Mouse (Mus musculus): ENCODE measurements around the gene Alk. TPM values are rescaled to one million over a fixed set of nuclear protein-coding genes. Genes with fewer than 3 reads are reported as not detected.

The Alk gene
- polyA plus RNA-seq, 1 experiment from 2014 or later = 8.3 TPM

DNA sequence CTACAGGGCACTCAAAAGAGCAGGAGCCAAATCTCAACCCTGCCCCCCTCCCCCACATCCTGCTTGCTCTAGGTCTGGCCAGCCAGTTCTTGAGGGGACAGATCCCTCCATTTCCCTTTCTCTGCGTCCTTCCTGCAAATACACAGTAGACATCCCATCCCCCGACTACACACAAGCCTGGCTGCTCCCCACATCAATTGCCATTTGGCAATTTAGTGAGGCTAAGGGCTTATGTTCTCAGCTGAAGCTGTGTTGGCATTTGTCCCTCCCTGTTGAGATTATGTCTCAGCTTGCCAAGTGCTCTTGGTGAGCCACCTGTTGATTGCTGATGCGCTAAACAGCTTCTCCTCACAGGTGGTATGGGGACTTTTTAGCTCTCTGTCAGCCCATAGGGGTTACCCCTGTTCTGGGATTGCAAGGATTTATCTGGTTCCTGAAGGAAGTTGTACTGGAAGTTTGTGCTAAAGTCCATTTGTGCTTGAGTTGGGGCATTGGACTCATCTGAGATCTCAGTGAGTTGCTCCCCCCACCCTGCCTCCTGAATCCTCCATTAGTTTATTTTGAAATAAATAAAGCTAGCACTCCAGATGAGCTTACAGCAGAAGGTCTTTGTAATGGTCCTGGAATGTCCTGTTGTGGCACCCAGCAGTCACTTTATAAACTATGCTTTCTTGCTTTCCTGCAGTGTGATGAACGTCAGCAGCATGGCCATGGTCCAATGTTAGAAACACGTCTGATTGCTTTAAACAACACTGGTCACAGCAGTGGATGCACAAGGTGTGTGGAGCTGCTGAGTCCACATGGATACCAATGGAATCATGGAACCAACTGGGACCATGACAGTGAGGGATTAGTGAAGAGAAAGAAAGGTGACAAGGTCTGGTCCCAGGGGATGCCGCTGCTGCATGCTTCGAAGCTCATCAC, 353.7 kb downstream of the Alk start:
- no peak overlapping the region for H3K9ac ChIP-seq (replicated peaks)
- WGBS = 70% methylated on average over 7 of the region's 7 CpGs

GRCm38 (mm10) chr17:72242036-72242435, 362.4 kb downstream of the Alk start:
- Histone ChIP-seq H3K27ac (replicated peaks) (no peak overlapping the region), H3K4me2 (no peak overlapping the region), H3K36me3 (no peaks in the 10 kb centered on the region), H3K4me3 (replicated peaks) (no peak overlapping the region), H3K27me3 (replicated peaks) (no peaks in the 10 kb centered on the region), H3K9ac (replicated peaks) (no peak overlapping the region), H3K4me1 (peaks cover 10% of the 10 kb centered on the region; the same call in 1 of the 2 replicates), H3K9me3 (replicated peaks) (no peaks in the 10 kb centered on the region)
- WGBS = 46% methylated on average over 4 of the region's 4 CpGs
- no peak for ATAC-seq (ENCODE audit: low FRiP score)

More for the DNA sequence above, 353.7 kb downstream of the Alk start:
- H3K4me3 ChIP-seq (replicated peaks) = no peak overlapping the region
- no peaks in the 10 kb centered on the region for H3K36me3 ChIP-seq
- H3K4me2 ChIP-seq = no peak overlapping the region
- H3K9me3 ChIP-seq (replicated peaks) = no peaks in the 10 kb centered on the region
- no peak overlapping the region for H3K27ac ChIP-seq (replicated peaks)
- no peak for ATAC-seq (ENCODE audit: low FRiP score)
- H3K27me3 ChIP-seq (replicated peaks) = no peaks in the 10 kb centered on the region
- H3K4me1 ChIP-seq = 0 out of 2 replicates have a peak, but pooled peaks cover 14% of the 10 kb centered on the region

DNA sequence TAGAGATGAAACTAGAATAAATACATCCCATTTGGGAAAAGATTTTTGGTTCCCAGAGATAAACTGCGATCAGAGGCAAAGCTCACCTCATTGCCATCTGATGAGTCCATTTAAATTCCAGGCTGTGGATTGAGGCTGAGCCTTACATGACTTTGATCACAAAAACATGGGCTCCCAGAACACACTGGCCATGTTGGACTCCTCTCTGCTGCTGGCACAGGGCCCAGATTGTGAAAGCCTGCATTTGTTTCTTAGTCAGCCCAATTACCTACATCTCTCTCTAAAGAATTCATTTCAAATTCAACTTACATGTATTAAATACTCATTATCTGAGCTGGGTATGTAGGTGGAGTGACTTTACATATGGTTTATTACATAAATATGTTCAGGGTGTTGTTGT, 367.1 kb downstream of the Alk start:
- H3K4me1 ChIP-seq = no peaks in the 10 kb centered on the region
- no peak overlapping the region for H3K9ac ChIP-seq (replicated peaks)
- no peak for ATAC-seq (ENCODE audit: low FRiP score)
- no peaks in the 10 kb centered on the region for H3K36me3 ChIP-seq
- no peaks in the 10 kb centered on the region for H3K9me3 ChIP-seq (replicated peaks)
- no peak overlapping the region for H3K4me2 ChIP-seq
- H3K4me3 ChIP-seq (replicated peaks) = no peak overlapping the region
- no peak overlapping the region for H3K27ac ChIP-seq (replicated peaks)
- 60% methylated on average over 1 of the region's 1 CpGs for WGBS
- H3K27me3 ChIP-seq (replicated peaks) = no peaks in the 10 kb centered on the region

DNA sequence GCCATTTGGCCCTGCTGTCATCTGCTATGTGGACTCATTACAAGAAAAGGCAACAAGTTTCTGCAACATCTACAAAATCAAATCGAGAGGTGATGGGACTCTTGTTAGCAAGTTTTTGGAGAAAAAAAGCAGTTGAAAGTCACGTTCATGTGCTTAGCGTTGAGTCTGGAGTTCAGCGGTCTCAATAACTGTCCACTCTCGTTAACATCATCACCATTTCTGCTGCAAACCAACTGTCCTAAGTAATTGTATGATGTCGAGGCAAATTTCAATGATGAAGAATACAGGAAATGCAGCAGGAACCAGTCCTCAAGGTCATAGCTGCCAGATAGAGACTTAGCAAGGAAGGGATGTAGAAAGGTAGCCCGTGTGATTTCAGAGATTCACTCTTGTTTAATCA, 373.5 kb downstream of the Alk start:
- Histone ChIP-seq H3K27ac (replicated peaks) (no peak overlapping the region), H3K4me1 (no peaks in the 10 kb centered on the region), H3K36me3 (no peaks in the 10 kb centered on the region), H3K4me3 (replicated peaks) (no peak overlapping the region), H3K9me3 (replicated peaks) (no peaks in the 10 kb centered on the region), H3K4me2 (no peak overlapping the region), H3K27me3 (replicated peaks) (no peaks in the 10 kb centered on the region), H3K9ac (replicated peaks) (no peak overlapping the region)
- ATAC-seq (ENCODE audit: low FRiP score) = no peak
- 90% methylated on average over 7 of the region's 7 CpGs for WGBS

- WGBS = 81% methylated on average over 3 of the region's 3 CpGs
- no peak overlapping the region for H3K27ac ChIP-seq (replicated peaks)
- no peak for ATAC-seq (ENCODE audit: low FRiP score)
- H3K9ac ChIP-seq (replicated peaks) = no peak overlapping the region
- H3K4me1 ChIP-seq = no peaks in the 10 kb centered on the region
- no peaks in the 10 kb centered on the region for H3K27me3 ChIP-seq (replicated peaks)
- H3K4me3 ChIP-seq (replicated peaks) = no peak overlapping the region
- no peaks in the 10 kb centered on the region for H3K36me3 ChIP-seq
- H3K9me3 ChIP-seq (replicated peaks) = no peaks in the 10 kb centered on the region
- H3K4me2 ChIP-seq = no peak overlapping the region
Measured at GRCm38 (mm10) chr17:72218816-72219215, 385.6 kb downstream of the Alk start.

DNA sequence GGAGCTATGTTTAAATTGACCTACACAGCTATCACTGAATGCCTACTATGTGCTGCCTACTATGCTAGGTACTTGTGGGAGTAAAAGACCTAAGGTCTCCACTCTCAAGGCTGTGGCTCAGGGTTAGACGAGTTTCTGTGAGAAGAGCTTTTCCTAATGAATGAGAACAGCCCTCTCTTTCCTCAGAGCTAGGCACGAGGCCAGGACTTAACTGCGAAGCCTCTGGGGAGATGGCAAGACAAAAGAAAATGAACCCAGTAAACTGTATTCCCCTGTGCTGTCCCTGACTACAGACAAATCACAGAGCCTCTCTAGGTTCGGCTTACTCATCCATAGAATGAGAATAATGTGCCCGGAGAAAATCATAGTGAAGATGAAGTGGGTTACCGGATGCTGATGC, 406.9 kb downstream of the Alk start:
- no peak for ATAC-seq (ENCODE audit: low FRiP score)

GRCm38 (mm10) chr17:72194976-72195650, 409.3 kb downstream of the Alk start:
- Histone ChIP-seq H3K4me2 (no peak overlapping the region), H3K4me1 (peaks cover 4% of the 10 kb centered on the region; the same call in 1 of the 2 replicates), H3K36me3 (no peaks in the 10 kb centered on the region), H3K27ac (replicated peaks) (0 out of 2 replicates have a peak overlapping the region, but pooled peaks have one; percentile 24), H3K9ac (replicated peaks) (no peak overlapping the region), H3K4me3 (replicated peaks) (no peak overlapping the region), H3K27me3 (replicated peaks) (no peaks in the 10 kb centered on the region), H3K9me3 (replicated peaks) (no peaks in the 10 kb centered on the region)
- ATAC-seq (ENCODE audit: low FRiP score) = peak; percentile 43; the same call in 1 of the 2 replicates
- WGBS = 28% methylated on average over 12 of the region's 12 CpGs

More for the DNA sequence above, 406.9 kb downstream of the Alk start:
- WGBS = 46% methylated on average over 6 of the region's 6 CpGs
- Histone ChIP-seq H3K27ac (replicated peaks) (no peak overlapping the region), H3K27me3 (replicated peaks) (no peaks in the 10 kb centered on the region), H3K4me3 (replicated peaks) (no peak overlapping the region), H3K4me2 (no peak overlapping the region), H3K36me3 (no peaks in the 10 kb centered on the region), H3K9me3 (replicated peaks) (no peaks in the 10 kb centered on the region), H3K4me1 (peaks cover 4% of the 10 kb centered on the region; the same call in 1 of the 2 replicates), H3K9ac (replicated peaks) (no peak overlapping the region)

DNA sequence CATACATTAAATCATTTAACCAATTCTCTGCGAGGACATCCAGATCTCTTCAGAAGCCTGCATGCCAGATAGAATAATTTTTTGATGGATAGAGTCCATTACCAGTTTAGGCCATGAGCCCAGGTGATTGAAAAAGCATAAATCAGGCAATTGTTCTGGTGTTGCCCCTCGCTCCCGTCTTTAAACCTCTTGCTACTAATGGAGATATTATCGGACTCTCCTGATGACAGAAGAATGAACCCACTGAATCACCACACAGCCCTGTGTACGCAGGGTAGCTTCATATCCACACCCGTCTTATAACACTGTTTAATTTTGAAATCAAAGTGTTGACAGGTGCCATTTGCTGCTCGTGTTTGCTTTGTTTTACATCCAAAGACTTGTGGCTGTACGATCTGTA, 413.9 kb downstream of the Alk start:
- H3K27me3 ChIP-seq (replicated peaks) = no peaks in the 10 kb centered on the region
- no peak for ATAC-seq (ENCODE audit: low FRiP score)
- H3K4me3 ChIP-seq (replicated peaks) = no peak overlapping the region
- 77% methylated on average over 8 of the region's 8 CpGs for WGBS
- H3K27ac ChIP-seq (replicated peaks) = no peak overlapping the region
- H3K9me3 ChIP-seq (replicated peaks) = no peaks in the 10 kb centered on the region
- no peak overlapping the region for H3K4me2 ChIP-seq
- H3K4me1 ChIP-seq = peaks cover 4% of the 10 kb centered on the region; the same call in 1 of the 2 replicates
- H3K9ac ChIP-seq (replicated peaks) = no peak overlapping the region
- no peaks in the 10 kb centered on the region for H3K36me3 ChIP-seq

- Histone ChIP-seq H3K9me3 (replicated peaks) (no peaks in the 10 kb centered on the region), H3K4me1 (no peaks in the 10 kb centered on the region), H3K4me2 (no peak overlapping the region), H3K9ac (replicated peaks) (no peak overlapping the region), H3K36me3 (no peaks in the 10 kb centered on the region), H3K27ac (replicated peaks) (no peak overlapping the region), H3K27me3 (replicated peaks) (no peaks in the 10 kb centered on the region), H3K4me3 (replicated peaks) (no peak overlapping the region)
- 84% methylated on average over 1 of the region's 1 CpGs for WGBS
- no peak for ATAC-seq (ENCODE audit: low FRiP score)
Measured at GRCm38 (mm10) chr17:72187026-72187425, 417.4 kb downstream of the Alk start.

DNA sequence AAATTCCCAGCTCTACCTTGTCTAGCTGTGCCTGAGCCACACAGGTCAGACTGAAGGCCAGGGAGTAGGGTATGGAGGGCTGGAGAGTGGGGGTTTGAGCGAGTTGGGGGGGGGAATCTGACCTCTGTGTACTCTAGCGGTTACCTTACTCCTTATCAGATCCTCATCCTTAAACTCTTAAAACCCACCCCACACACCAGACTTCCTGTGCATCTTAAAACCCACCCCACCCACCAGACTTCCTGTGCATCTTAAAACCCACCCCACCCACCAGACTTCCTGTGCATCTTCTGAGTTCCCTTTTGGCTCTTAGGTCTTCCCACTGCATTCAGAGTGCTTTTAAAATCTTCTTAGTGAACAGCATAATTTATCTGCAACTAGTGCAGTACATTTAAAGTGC, 422.0 kb downstream of the Alk start:
- Histone ChIP-seq H3K4me3 (replicated peaks) (no peak overlapping the region), H3K27ac (replicated peaks) (no peak overlapping the region), H3K36me3 (no peaks in the 10 kb centered on the region), H3K9me3 (replicated peaks) (no peaks in the 10 kb centered on the region), H3K27me3 (replicated peaks) (no peaks in the 10 kb centered on the region), H3K4me1 (peaks cover 3% of the 10 kb centered on the region; the same call in 1 of the 2 replicates), H3K4me2 (no peak overlapping the region), H3K9ac (replicated peaks) (no peak overlapping the region)
- WGBS = 82% methylated on average over 2 of the region's 2 CpGs
- no peak for ATAC-seq (ENCODE audit: low FRiP score)

DNA sequence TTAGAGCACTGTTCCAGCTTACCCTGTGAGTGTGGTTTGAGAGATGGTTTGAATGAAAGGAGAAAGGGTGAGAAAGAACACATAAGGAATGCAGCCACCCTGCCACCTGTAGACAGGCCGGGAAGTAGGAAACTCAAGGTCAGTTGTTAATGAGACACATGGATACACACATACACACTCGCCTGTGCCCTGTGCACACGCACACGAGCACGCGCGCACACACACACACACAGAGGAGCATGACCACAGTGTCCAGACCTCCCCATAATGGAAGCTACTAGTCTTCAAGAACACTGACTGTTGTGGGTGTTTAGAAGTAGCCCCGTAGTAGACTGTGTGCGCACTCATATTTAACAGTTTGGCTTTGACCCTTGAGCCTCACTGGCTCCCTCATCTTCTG, 424.2 kb downstream of the Alk start:
- no peak overlapping the region for H3K9ac ChIP-seq (replicated peaks)
- H3K4me2 ChIP-seq = no peak overlapping the region
- H3K9me3 ChIP-seq (replicated peaks) = no peaks in the 10 kb centered on the region
- WGBS = 96% methylated on average over 9 of the region's 9 CpGs
- ATAC-seq (ENCODE audit: low FRiP score) = no peak
- H3K4me3 ChIP-seq (replicated peaks) = no peak overlapping the region
- peaks cover 4% of the 10 kb centered on the region; the same call in 1 of the 2 replicates for H3K4me1 ChIP-seq
- H3K27me3 ChIP-seq (replicated peaks) = no peaks in the 10 kb centered on the region
- no peak overlapping the region for H3K27ac ChIP-seq (replicated peaks)
- no peaks in the 10 kb centered on the region for H3K36me3 ChIP-seq

GRCm38 (mm10) chr17:72179722-72180140, 424.7 kb downstream of the Alk start:
- peaks cover 4% of the 10 kb centered on the region; the same call in 1 of the 2 replicates for H3K4me1 ChIP-seq
- H3K4me3 ChIP-seq (replicated peaks) = no peak overlapping the region
- ATAC-seq (ENCODE audit: low FRiP score) = no peak
- no peak overlapping the region for H3K4me2 ChIP-seq
- no peaks in the 10 kb centered on the region for H3K27me3 ChIP-seq (replicated peaks)
- no peaks in the 10 kb centered on the region for H3K9me3 ChIP-seq (replicated peaks)
- no peak overlapping the region for H3K9ac ChIP-seq (replicated peaks)
- no peaks in the 10 kb centered on the region for H3K36me3 ChIP-seq
- H3K27ac ChIP-seq (replicated peaks) = no peak overlapping the region
- 91% methylated on average over 14 of the region's 14 CpGs for WGBS

All from neural tube, embryonic 15.5 days (tissue).